Mouse (Mus musculus): ENCODE data around the gene Mphosph9. TPM values are rescaled to one million over a fixed set of nuclear protein-coding genes. Genes with fewer than 3 reads are reported as not detected.

Mphosph9 gene
- polyA plus RNA-seq, 1 experiment from 2014 or later: 8.5 TPM

GRCm38 (mm10) chr5:124201564-124201963 lies 126.2 kb downstream of the Mphosph9 start:
- no peaks in the 10 kb centered on the region for H3K36me3 ChIP-seq (ENCODE audit: control insufficient read depth, insufficient read depth, low read length)
- H3K4me3 ChIP-seq (replicated peaks; ENCODE audit: low read length): no peak overlapping the region
- no peaks in the 10 kb centered on the region for H3K27me3 ChIP-seq (ENCODE audit: control insufficient read depth, insufficient read depth, low read length)
- WGBS: 58% methylated on average over 2 of the region's 2 CpGs
- no peak overlapping the region; the same call in 1 of the 2 replicates for H3K9ac ChIP-seq (ENCODE audit: low read length)
- H3K4me1 ChIP-seq (ENCODE audit: control insufficient read depth, insufficient read depth, low read length): peaks cover 28% of the 10 kb centered on the region
- no peaks in the 10 kb centered on the region for H3K9me3 ChIP-seq (replicated peaks; ENCODE audit: control insufficient read depth, low read length)
- peak overlapping the region; percentile 18; the same call in 1 of the 2 replicates for H3K27ac ChIP-seq (ENCODE audit: low read length)
- 0 out of 2 replicates have a peak, but pooled peaks have one; percentile 18 for ATAC-seq (ENCODE audit: insufficient read depth, low FRiP score)
- no peak overlapping the region for H3K4me2 ChIP-seq (ENCODE audit: low read depth, low read length)

Other genes starting within 250 kb of the Mphosph9 start
- 3.2 and 3.7 TPM in 2 replicates for gene Abcb9, start 232.2 kb downstream of the Mphosph9 start, polyA plus RNA-seq (2015; fragmentation: Nextera tagmentation; extraction: Ambion mirVana)
- 27.7 and 30.2 TPM in 2 replicates for gene Ogfod2, start 215.7 kb downstream of the Mphosph9 start, polyA plus RNA-seq (2015; fragmentation: Nextera tagmentation; extraction: Ambion mirVana)
- gene Arl6ip4, start 211.9 kb downstream of the Mphosph9 start, polyA plus RNA-seq (2015; fragmentation: Nextera tagmentation; extraction: Ambion mirVana): 76.1 and 81.6 TPM in 2 replicates
- gene Pitpnm2, start 78.2 kb downstream of the Mphosph9 start, polyA plus RNA-seq (2015; fragmentation: Nextera tagmentation; extraction: Ambion mirVana): 2.4 and 2.6 TPM in 2 replicates
- 13.3 and 16.1 TPM in 2 replicates for gene 2810006K23Rik, start 117 bp upstream of the Mphosph9 start, polyA plus RNA-seq (2015; fragmentation: Nextera tagmentation; extraction: Ambion mirVana)
- 18.6 and 22.0 TPM in 2 replicates for gene Cdk2ap1, start 35.1 kb upstream of the Mphosph9 start, polyA plus RNA-seq (2015; fragmentation: Nextera tagmentation; extraction: Ambion mirVana)
- gene Sbno1, start 98.0 kb upstream of the Mphosph9 start, polyA plus RNA-seq (2015; fragmentation: Nextera tagmentation; extraction: Ambion mirVana): 70.4 and 76.1 TPM in 2 replicates
- gene Kmt5a, start 112.0 kb upstream of the Mphosph9 start, polyA plus RNA-seq (2015; fragmentation: Nextera tagmentation; extraction: Ambion mirVana): 50.4 and 51.7 TPM in 2 replicates
- 27.4 and 32.0 TPM in 2 replicates for gene Rilpl2, start 150.4 kb upstream of the Mphosph9 start, polyA plus RNA-seq (2015; fragmentation: Nextera tagmentation; extraction: Ambion mirVana)
- gene Snrnp35, start 155.2 kb upstream of the Mphosph9 start, polyA plus RNA-seq (2015; fragmentation: Nextera tagmentation; extraction: Ambion mirVana): 22.0 and 24.3 TPM in 2 replicates
- 8.9 and 11.0 TPM in 2 replicates for gene Rilpl1, start 203.4 kb upstream of the Mphosph9 start, polyA plus RNA-seq (2015; fragmentation: Nextera tagmentation; extraction: Ambion mirVana)
- 641 and 673 TPM in 2 replicates for gene Tmed2, start 212.7 kb upstream of the Mphosph9 start, polyA plus RNA-seq (2015; fragmentation: Nextera tagmentation; extraction: Ambion mirVana)
- 12.5 and 15.1 TPM in 2 replicates for gene Ddx55, start 224.9 kb upstream of the Mphosph9 start, polyA plus RNA-seq (2015; fragmentation: Nextera tagmentation; extraction: Ambion mirVana)